17 mouse cellular contexts compared by ENCODE assay signal in the genomic region with DNA sequence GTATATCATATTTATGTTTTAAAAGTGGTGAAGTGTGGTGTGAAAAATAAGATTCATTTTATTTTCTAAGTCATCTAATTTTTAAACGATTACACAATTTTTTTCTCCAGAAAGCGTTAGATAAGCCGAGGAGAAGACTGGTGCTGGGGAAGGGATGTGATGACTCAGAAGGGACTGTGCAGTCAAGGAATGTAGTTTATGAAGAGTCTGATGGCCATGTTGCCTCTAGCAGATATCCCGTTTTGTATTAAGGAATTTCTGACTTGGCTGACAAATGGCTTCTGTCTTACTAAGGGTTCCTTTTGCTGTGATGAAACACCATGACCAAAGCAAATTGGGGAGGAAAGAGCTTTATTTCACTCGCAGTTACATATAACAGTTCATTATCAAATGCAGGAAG.
"Had no signal": no experiment of that assay in that cellular context is flagged by ENCODE, and none has a peak within 500 bp of the region (broad histone marks: within the 10 kb centered on the region; RNA-seq: fewer than 3 reads in every experiment).

No protein-coding gene starts in this region.

- H3K27me3 ChIP-seq: limb, embryonic 12.5 days; limb, embryonic 15.5 days; liver, embryonic 12.5 days; liver, embryonic 15.5 days; lung, embryonic 15.5 days; midbrain, embryonic 12.5 days; midbrain, embryonic 15.5 days; neural tube, embryonic 13.5 days had no signal

- H3K4me2 ChIP-seq: limb, embryonic 12.5 days; limb, embryonic 15.5 days; liver, embryonic 12.5 days; liver, embryonic 15.5 days; lung, embryonic 15.5 days; midbrain, embryonic 12.5 days; midbrain, embryonic 15.5 days; neural tube, embryonic 13.5 days had no signal

- H3K36me3 ChIP-seq: liver, embryonic 12.5 days; liver, embryonic 15.5 days; midbrain, embryonic 12.5 days; midbrain, embryonic 15.5 days had no signal

- H3K9ac ChIP-seq: limb, embryonic 12.5 days; limb, embryonic 15.5 days; liver, embryonic 12.5 days; liver, embryonic 15.5 days; lung, embryonic 15.5 days; midbrain, embryonic 12.5 days; midbrain, embryonic 15.5 days; neural tube, embryonic 13.5 days had no signal

- H3K4me1 ChIP-seq: limb, embryonic 12.5 days; limb, embryonic 15.5 days; liver, embryonic 12.5 days; liver, embryonic 15.5 days; lung, embryonic 15.5 days; midbrain, embryonic 12.5 days; midbrain, embryonic 15.5 days; neural tube, embryonic 13.5 days had no signal

- H3K27ac ChIP-seq: limb, embryonic 12.5 days; limb, embryonic 15.5 days; liver, embryonic 12.5 days; liver, embryonic 15.5 days; lung, embryonic 15.5 days; macrophage; midbrain, embryonic 12.5 days; midbrain, embryonic 15.5 days; neural tube, embryonic 13.5 days; stomach, postnatal 0 days had no signal

- H3K4me3 ChIP-seq: limb, embryonic 12.5 days; limb, embryonic 15.5 days; liver, embryonic 12.5 days; liver, embryonic 15.5 days; lung, embryonic 15.5 days; midbrain, embryonic 12.5 days; midbrain, embryonic 15.5 days; myocyte; neural tube, embryonic 13.5 days had no signal

- DNase-seq: kidney, adult 18-20 months; kidney, postnatal 14 days; kidney, postnatal 4 days; left cerebral cortex, postnatal 4 days; lung, adult 18-20 months; thymus, postnatal 25 days had no signal

- H3K9me3 ChIP-seq: limb, embryonic 12.5 days; limb, embryonic 15.5 days; liver, embryonic 12.5 days; liver, embryonic 15.5 days; lung, embryonic 15.5 days; midbrain, embryonic 12.5 days; midbrain, embryonic 15.5 days; neural tube, embryonic 13.5 days had no signal

- ATAC-seq: liver, embryonic 12.5 days had no signal
